Mouse (Mus musculus) liver, adult 2 months (tissue): Measurements from ENCODE around the gene Defb11.

ENCODE experiments used
- CTCF ChIP-seq: fragments of 200-500 bp; IDR thresholded peaks from 2 replicates; pipeline ENCODE4 v1.5.1; 2011; ENCODE audit warnings: low read depth, low read length, control low read depth
- POLR2A ChIP-seq: fragments of 200-500 bp; IDR thresholded peaks from 2 replicates; pipeline ENCODE4 v1.6.1; 2011; ENCODE audit warnings: low read length, control low read depth; ENCODE audit not compliant: insufficient read depth; ENCODE audit errors: extremely low read depth

DNA sequence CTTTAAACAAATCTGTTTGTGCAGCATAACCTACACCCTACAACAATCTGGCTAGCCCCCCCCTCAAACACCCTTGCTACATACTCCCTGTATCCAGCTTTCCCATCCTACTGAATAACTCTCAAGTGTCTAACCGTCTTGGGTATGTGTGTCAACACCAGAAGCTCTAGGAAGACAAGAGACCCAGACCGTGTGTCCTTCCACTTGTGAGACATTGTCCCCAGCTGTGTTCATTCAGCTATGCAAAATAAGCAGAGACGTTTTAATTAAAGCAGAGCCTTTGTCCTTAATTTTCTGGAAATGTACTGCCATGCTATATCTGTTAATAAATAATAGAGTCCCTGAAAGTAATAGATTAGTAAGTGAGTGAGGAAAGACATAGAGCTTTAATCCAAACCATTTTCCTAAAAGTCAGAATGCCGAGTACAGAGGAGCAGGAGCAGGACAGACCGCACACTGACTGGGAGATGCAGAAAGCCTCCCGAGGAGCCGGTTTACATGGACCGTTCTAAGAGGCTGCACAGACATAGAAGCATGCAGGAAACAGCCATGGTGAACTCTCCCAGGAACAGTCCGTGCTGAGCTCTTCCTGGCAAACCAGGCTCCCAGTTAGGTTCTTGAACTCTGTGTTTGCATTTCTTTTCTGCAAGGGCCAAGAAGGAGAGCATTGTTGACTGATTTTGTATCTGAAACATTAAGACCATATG lies 41.3 kb upstream of the Defb11 start:
- no peak for TF ChIP-seq CTCF
- TF ChIP-seq POLR2A = no peak
